In the genomic region with DNA sequence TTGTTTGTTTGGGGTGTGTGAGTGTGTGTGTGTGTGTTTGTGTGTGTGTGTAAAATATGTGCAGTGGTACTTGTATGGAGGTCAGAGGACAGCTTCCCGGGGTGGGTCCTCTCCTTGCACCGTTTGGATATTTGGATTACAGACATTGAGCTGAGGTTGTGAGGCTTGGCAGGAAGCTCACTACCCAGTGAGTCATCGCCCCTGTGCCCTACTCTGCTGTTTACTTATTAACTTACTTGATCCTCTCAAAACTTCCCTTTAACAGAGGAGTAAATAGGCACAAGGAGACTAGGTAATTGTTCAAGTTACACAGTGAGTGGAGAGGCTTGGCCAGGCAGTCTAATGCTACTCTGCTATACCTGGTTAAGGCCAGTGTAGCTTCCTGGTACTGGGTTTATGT, we compare ENCODE assay signal across 12 mouse cellular contexts.
DNase-seq lines count a peak whose midpoint lies in the region; ATAC-seq and TF ChIP-seq lines count a peak whose summit lies in the region.
"Had no signal": no experiment of that assay in that cellular context is flagged by ENCODE, and none has a peak within 500 bp of the region (broad histone marks: within the 10 kb centered on the region; RNA-seq: fewer than 3 reads in every experiment).

No protein-coding gene starts in this region.

- H3K36me3 ChIP-seq in liver, adult 2 months (ENCODE audit: control insufficient read depth, insufficient read depth, low read length) = no peaks in the 10 kb centered on the region
- H3K36me3 ChIP-seq in liver, embryonic 11.5 days (ENCODE audit: control insufficient read depth, insufficient read depth, low read length) = no peaks in the 10 kb centered on the region
- H3K36me3 ChIP-seq in stomach, embryonic 14.5 days (ENCODE audit: control insufficient read depth, insufficient read depth, low read length) = no peaks in the 10 kb centered on the region
- H3K36me3 ChIP-seq: midbrain, embryonic 10.5 days had no signal

- peaks cover 11% of the 10 kb centered on the region; the same call in 1 of the 2 replicates for H3K79me2 ChIP-seq in liver, adult 2 months (ENCODE audit: control insufficient read depth, insufficient read depth, low read length)

- peaks cover 25% of the 10 kb centered on the region for H3K4me1 ChIP-seq in liver, adult 2 months (ENCODE audit: control insufficient read depth, insufficient read depth, low read length)
- H3K4me1 ChIP-seq in liver, embryonic 11.5 days (replicated peaks; ENCODE audit: control insufficient read depth, insufficient read depth, low read length) = peaks cover 5% of the 10 kb centered on the region
- peaks cover 3% of the 10 kb centered on the region; the same call in 1 of the 2 replicates for H3K4me1 ChIP-seq in stomach, embryonic 14.5 days (ENCODE audit: control insufficient read depth, insufficient read depth, low read length)

- peak; percentile 91 for DNase-seq in liver, adult 2 months (ENCODE audit: extremely low read depth, low read depth, low spot score)
- no peak for DNase-seq in liver, embryonic 11.5 days (ENCODE audit: low spot score)
- peak; percentile 58 for DNase-seq in fibroblast of lung, adult 2 months (ENCODE audit: low read depth)
- peak; percentile 63 to 82 for DNase-seq in kidney, postnatal 25 days
- DNase-seq in layer of hippocampus, adult 18-20 months (ENCODE audit: low spot score in 2 of 2) = no peak
- no peak for DNase-seq in right cerebral cortex, postnatal 25 days
- DNase-seq in cerebellum, postnatal 36 days = no peak
- DNase-seq: cerebellum, adult 8-10 months; heart, postnatal 4 days had no signal

- WGBS in liver, adult 2 months = 3% methylated on average over 3 of the region's 3 CpGs
- 47% methylated on average over 3 of the region's 3 CpGs for WGBS in liver, embryonic 11.5 days
- WGBS in stomach, embryonic 14.5 days = 47% methylated on average over 3 of the region's 3 CpGs

- ATAC-seq in liver, embryonic 11.5 days (replicated peaks; ENCODE audit: low FRiP score) = no peak
- ATAC-seq in stomach, embryonic 14.5 days (ENCODE audit: insufficient number of reproducible peaks, insufficient read depth, low FRiP score, low read depth) = 0 out of 2 replicates have a peak, but pooled peaks have one; percentile 47

- TF ChIP-seq CTCF in liver, adult 2 months (IDR thresholded peaks at IDR 0.05; ENCODE audit: low read depth, low read length) = no peak

- no peaks in the 10 kb centered on the region for H3K27me3 ChIP-seq in liver, adult 2 months (ENCODE audit: control insufficient read depth, insufficient read depth, low read length)
- H3K27me3 ChIP-seq in liver, embryonic 11.5 days (replicated peaks; ENCODE audit: control insufficient read depth, insufficient read depth, low read length) = no peaks in the 10 kb centered on the region
- H3K27me3 ChIP-seq in stomach, embryonic 14.5 days (ENCODE audit: control insufficient read depth, insufficient read depth, low read length) = no peaks in the 10 kb centered on the region

- H3K9ac ChIP-seq in liver, adult 2 months (ENCODE audit: low read depth, low read length) = no peak overlapping the region
- no peak overlapping the region for H3K9ac ChIP-seq in liver, embryonic 11.5 days (ENCODE audit: low read depth, low read length)
- H3K9ac ChIP-seq in stomach, embryonic 14.5 days (replicated peaks; ENCODE audit: low read depth, low read length) = no peak overlapping the region

- H3K27ac ChIP-seq in liver, adult 2 months (replicated peaks; ENCODE audit: insufficient read depth, low read depth, low read length) = no peak overlapping the region
- no peak overlapping the region for H3K27ac ChIP-seq in liver, embryonic 11.5 days (ENCODE audit: low read depth, low read length)
- H3K27ac ChIP-seq in stomach, embryonic 14.5 days (ENCODE audit: low read length) = peak overlapping the region; percentile 33; the same call in 1 of the 2 replicates
- H3K27ac ChIP-seq: midbrain, embryonic 10.5 days had no signal

- TF ChIP-seq POLR2A in liver, adult 2 months (IDR thresholded peaks at IDR 0.05; ENCODE audit: extremely low read depth, insufficient read depth, low read length) = no peak

- no peak overlapping the region for H3K4me3 ChIP-seq in liver, adult 2 months (ENCODE audit: insufficient read depth, low read depth, low read length)
- no peak overlapping the region for H3K4me3 ChIP-seq in liver, embryonic 11.5 days (ENCODE audit: low read depth, low read length)
- no peak overlapping the region for H3K4me3 ChIP-seq in stomach, embryonic 14.5 days (ENCODE audit: low read depth, low read length)
- H3K4me3 ChIP-seq: erythroblast, embryonic 14.5 days; midbrain, embryonic 10.5 days had no signal

- no peak overlapping the region for H3K4me2 ChIP-seq in liver, embryonic 11.5 days
- H3K4me2 ChIP-seq in stomach, embryonic 14.5 days (replicated peaks; ENCODE audit: low read depth, low read length) = no peak overlapping the region

- no peaks in the 10 kb centered on the region for H3K9me3 ChIP-seq in liver, embryonic 11.5 days (ENCODE audit: control insufficient read depth, low read length)
- no peaks in the 10 kb centered on the region for H3K9me3 ChIP-seq in stomach, embryonic 14.5 days (ENCODE audit: control insufficient read depth, low read depth, low read length)
- H3K9me3 ChIP-seq: midbrain, embryonic 10.5 days had no signal

Comparison
In these comparisons a context has a peak if more than half of its experiments do, and no peak if none do; other contexts are left out.
1. DNase-seq: peak in liver, adult 2 months (single experiment), fibroblast of lung, adult 2 months (single experiment) and kidney, postnatal 25 days (2 of 2); none in liver, embryonic 11.5 days (single experiment), layer of hippocampus, adult 18-20 months (0 of 2), right cerebral cortex, postnatal 25 days (single experiment) and cerebellum, postnatal 36 days (0 of 2).